Mouse (Mus musculus) CH12.LX (cell line): Measurements from ENCODE around the gene Tmem178b.

Experiments
- BHLHE40 ChIP-seq: IDR thresholded peaks from 2 replicates; pipeline ENCODE4 v1.6.1; 2011; ENCODE audit warnings: mild to moderate bottlenecking, low read depth, low read length, improper control_type of control experiment
- CHD1 ChIP-seq: IDR thresholded peaks from 2 replicates; pipeline ENCODE4 v1.6.1; 2012; ENCODE audit warnings: low read depth, low read length, improper control_type of control experiment, inconsistent platforms
- CTCF ChIP-seq, 2 experiments: IDR thresholded peaks in 1 of 2; conservative IDR thresholded peaks in 1 of 2; 2 replicates each; pipeline ENCODE4 v1.5.1; 2011 to 2012; ENCODE audit warnings: low read depth in 2 of 2, low read length in 2 of 2, improper control_type of control experiment in 1 of 2, inconsistent platforms in 1 of 2, mild to moderate bottlenecking in 1 of 2, moderate library complexity in 1 of 2
- E2F4 ChIP-seq: IDR thresholded peaks from 2 replicates; pipeline ENCODE4 v1.6.1; 2011; ENCODE audit warnings: low read depth, low read length, improper control_type of control experiment; ENCODE audit not compliant: insufficient replicate concordance
- EP300 ChIP-seq: IDR thresholded peaks from 2 replicates; pipeline ENCODE4 v1.6.1; 2011; ENCODE audit warnings: low read length, improper control_type of control experiment
- JUND ChIP-seq: conservative IDR thresholded peaks from 2 replicates; pipeline ENCODE4 v1.6.1; 2011; ENCODE audit warnings: low read depth, low read length, improper control_type of control experiment
- MYC ChIP-seq: IDR thresholded peaks from 2 replicates; pipeline ENCODE4 v1.6.1; 2011; ENCODE audit warnings: low read depth, mild to moderate bottlenecking, improper control_type of control experiment, low read length
- NELFE ChIP-seq: IDR thresholded peaks from 2 replicates; pipeline ENCODE4 v1.6.1; 2011; ENCODE audit warnings: low read depth, low read length, improper control_type of control experiment
- POLR2A ChIP-seq: IDR thresholded peaks from 2 replicates; pipeline ENCODE4 v1.6.1; 2011; ENCODE audit warnings: low read depth, mild to moderate bottlenecking, improper control_type of control experiment, low read length
- TBP ChIP-seq: conservative IDR thresholded peaks from 2 replicates; pipeline ENCODE4 v1.6.1; 2011; ENCODE audit warnings: low read depth, low read length, improper control_type of control experiment
- UBTF ChIP-seq: IDR thresholded peaks from 2 replicates; pipeline ENCODE4 v1.6.1; 2012; ENCODE audit warnings: low read depth, mild to moderate bottlenecking, inconsistent platforms, low read length, improper control_type of control experiment, moderate library complexity
- ZC3H11A ChIP-seq: IDR thresholded peaks from 2 replicates; pipeline ENCODE4 v1.6.1; 2012; ENCODE audit warnings: low read depth, mild to moderate bottlenecking, inconsistent platforms, low read length, improper control_type of control experiment
- ZKSCAN1 ChIP-seq: IDR thresholded peaks from 2 replicates; pipeline ENCODE4 v1.6.1; 2012; ENCODE audit warnings: low read depth, inconsistent platforms, low read length, improper control_type of control experiment, borderline replicate concordance
- ZMIZ1 ChIP-seq: IDR thresholded peaks from 2 replicates; pipeline ENCODE4 v1.6.1; 2012; ENCODE audit warnings: low read depth, mild to moderate bottlenecking, inconsistent platforms, low read length, improper control_type of control experiment

DNA sequence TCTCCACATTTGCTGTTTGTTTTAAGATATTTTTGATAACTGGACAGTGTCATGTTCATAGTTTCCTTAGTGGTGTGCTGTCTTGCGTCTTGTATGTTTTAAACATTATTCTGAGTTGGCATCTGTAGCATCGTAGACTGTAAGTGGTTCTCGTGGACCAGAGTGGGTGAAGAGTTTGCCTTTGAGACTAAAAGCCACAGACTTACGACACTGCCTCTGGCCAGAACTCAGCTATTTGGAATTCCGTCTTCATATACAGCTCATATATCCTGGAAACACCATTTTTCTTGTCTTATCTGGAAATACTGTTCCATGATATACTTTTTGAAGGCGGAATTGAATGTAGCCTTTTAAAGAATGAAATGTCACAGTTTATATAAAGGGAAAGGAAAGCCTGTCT, 260.4 kb downstream of the Tmem178b start:
- TF ChIP-seq BHLHE40 (no peak), ZC3H11A (no peak), CHD1 (no peak), MYC (no peak), UBTF (no peak), JUND (no peak), TBP (no peak), CTCF (conservative IDR thresholded peaks at IDR 0.05 in 1 of 2, IDR thresholded peaks at IDR 0.05 in 1 of 2; ENCODE audit: low read depth in 2 of 2, low read length in 2 of 2) (no peak), ZMIZ1 (no peak), POLR2A (no peak), NELFE (no peak), EP300 (no peak), E2F4 (no peak), ZKSCAN1 (no peak)
